8 mouse cellular contexts compared by ENCODE assay signal in the genomic region with DNA sequence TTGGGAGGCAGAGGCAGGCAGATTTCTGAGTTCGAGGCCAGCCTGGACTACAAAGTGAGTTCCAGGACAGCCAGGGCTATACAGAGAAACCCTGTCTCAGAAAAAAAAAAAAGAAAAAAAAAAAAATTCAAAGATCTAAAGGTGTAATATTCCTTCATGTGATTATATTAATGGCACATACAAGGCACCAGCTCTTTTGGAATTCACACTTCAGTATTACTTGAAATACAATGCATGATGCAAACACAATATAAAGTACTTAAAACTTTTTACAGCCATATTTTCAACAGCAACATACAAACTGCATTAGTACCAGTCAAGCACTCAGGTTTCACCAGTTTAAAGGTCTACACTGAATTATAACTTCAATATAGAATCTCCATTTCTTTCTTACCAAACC. TPM values are rescaled to one million over a fixed set of nuclear protein-coding genes. Genes with fewer than 3 reads are reported as not detected.
A peak's percentile ranks its signal among the peaks of the same experiment; 100 is the strongest.
DNase-seq lines count a peak whose midpoint lies in the region; ATAC-seq lines count a peak whose summit lies in the region.
"Had no signal": no experiment of that assay in that cellular context is flagged by ENCODE, and none has a peak within 500 bp of the region (broad histone marks: within the 10 kb centered on the region; RNA-seq: fewer than 3 reads in every experiment).

No protein-coding gene starts in this region.

- peak overlapping the region; percentile 78 for H3K4me3 ChIP-seq in lung, embryonic 15.5 days
- H3K4me3 ChIP-seq in forebrain, embryonic 14.5 days (ENCODE audit: low read depth, low read length): peak overlapping the region; percentile 83
- peak overlapping the region; percentile 86 for H3K4me3 ChIP-seq in limb, embryonic 15.5 days
- H3K4me3 ChIP-seq in stomach, embryonic 15.5 days (replicated peaks): peak overlapping the region; percentile 89; the same call in 1 of the 2 replicates

- ATAC-seq in lung, embryonic 15.5 days (ENCODE audit: borderline replicate concordance, extremely low read depth, low FRiP score, low TSS enrichment): no peak
- ATAC-seq in forebrain, embryonic 14.5 days: no peak
- ATAC-seq in limb, embryonic 15.5 days (ENCODE audit: insufficient number of reproducible peaks, low FRiP score, low TSS enrichment, low read depth): no peak
- ATAC-seq in stomach, embryonic 15.5 days (ENCODE audit: insufficient read depth, low FRiP score, low read depth): no peak
- ATAC-seq in CD4-positive, CD25-positive, alpha-beta regulatory T cell, adult 4 months: no peak

- peaks cover 7% of the 10 kb centered on the region; the same call in 1 of the 2 replicates for H3K36me3 ChIP-seq in lung, embryonic 15.5 days
- peaks cover 8% of the 10 kb centered on the region; the same call in 1 of the 2 replicates for H3K36me3 ChIP-seq in forebrain, embryonic 14.5 days (ENCODE audit: control insufficient read depth, insufficient read depth, low read length)
- H3K36me3 ChIP-seq in limb, embryonic 15.5 days: 0 out of 2 replicates have a peak, but pooled peaks cover 9% of the 10 kb centered on the region
- peaks cover 2% of the 10 kb centered on the region; the same call in 1 of the 2 replicates for H3K36me3 ChIP-seq in stomach, embryonic 15.5 days

- no peaks in the 10 kb centered on the region for H3K9me3 ChIP-seq in lung, embryonic 15.5 days
- no peaks in the 10 kb centered on the region for H3K9me3 ChIP-seq in forebrain, embryonic 14.5 days (replicated peaks; ENCODE audit: control insufficient read depth, low read length)
- H3K9me3 ChIP-seq in limb, embryonic 15.5 days: no peaks in the 10 kb centered on the region
- H3K9me3 ChIP-seq in stomach, embryonic 15.5 days: no peaks in the 10 kb centered on the region

- WGBS in lung, embryonic 15.5 days: 94% methylated on average over 1 of the region's 1 CpGs
- 100% methylated on average over 1 of the region's 1 CpGs for WGBS in forebrain, embryonic 14.5 days
- WGBS in limb, embryonic 15.5 days: 89% methylated on average over 1 of the region's 1 CpGs
- 100% methylated on average over 1 of the region's 1 CpGs for WGBS in stomach, embryonic 15.5 days

- H3K9ac ChIP-seq in lung, embryonic 15.5 days: 0 out of 2 replicates have a peak overlapping the region, but pooled peaks have one; percentile 97
- no peak overlapping the region for H3K9ac ChIP-seq in forebrain, embryonic 14.5 days (ENCODE audit: low read length)
- no peak overlapping the region for H3K9ac ChIP-seq in limb, embryonic 15.5 days
- no peak overlapping the region for H3K9ac ChIP-seq in stomach, embryonic 15.5 days

- no peaks in the 10 kb centered on the region for H3K27me3 ChIP-seq in lung, embryonic 15.5 days
- H3K27me3 ChIP-seq in forebrain, embryonic 14.5 days (replicated peaks; ENCODE audit: control insufficient read depth, insufficient read depth, low read length): no peaks in the 10 kb centered on the region
- no peaks in the 10 kb centered on the region for H3K27me3 ChIP-seq in limb, embryonic 15.5 days
- H3K27me3 ChIP-seq in stomach, embryonic 15.5 days (replicated peaks): no peaks in the 10 kb centered on the region

- peak overlapping the region; percentile 67 for H3K4me2 ChIP-seq in lung, embryonic 15.5 days
- peak overlapping the region; percentile 76 for H3K4me2 ChIP-seq in forebrain, embryonic 14.5 days (ENCODE audit: low read length)
- H3K4me2 ChIP-seq in limb, embryonic 15.5 days: peak overlapping the region; percentile 53
- H3K4me2 ChIP-seq in stomach, embryonic 15.5 days: peak overlapping the region; percentile 73

- H3K4me1 ChIP-seq in lung, embryonic 15.5 days: peaks cover 23% of the 10 kb centered on the region; the same call in 1 of the 2 replicates
- H3K4me1 ChIP-seq in forebrain, embryonic 14.5 days (ENCODE audit: control insufficient read depth, insufficient read depth, low read length): peaks cover 14% of the 10 kb centered on the region; the same call in 1 of the 2 replicates
- peaks cover 9% of the 10 kb centered on the region for H3K4me1 ChIP-seq in limb, embryonic 15.5 days
- peaks cover 12% of the 10 kb centered on the region for H3K4me1 ChIP-seq in stomach, embryonic 15.5 days

- DNase-seq in lung, postnatal 36 days: no peak
- no peak for DNase-seq in forebrain, embryonic 14.5 days (ENCODE audit: low spot score)
- DNase-seq in thymus, postnatal 4 days: no peak
- DNase-seq: kidney, postnatal 4 days had no signal

- no peak overlapping the region for H3K27ac ChIP-seq in lung, embryonic 15.5 days
- no peak overlapping the region for H3K27ac ChIP-seq in forebrain, embryonic 14.5 days (ENCODE audit: low read depth, low read length)
- no peak overlapping the region for H3K27ac ChIP-seq in limb, embryonic 15.5 days
- no peak overlapping the region for H3K27ac ChIP-seq in stomach, embryonic 15.5 days

RNA-seq across cellular contexts. Expression of a gene that starts 2.4 kb away (rescaled TPM):
- polyA plus RNA-seq in lung, embryonic 15.5 days (2015; fragmentation: Nextera tagmentation; extraction: Ambion mirVana): 56.1 and 61.1 TPM in 2 replicates
- polyA plus RNA-seq in forebrain, embryonic 14.5 days (2014; fragmentation: Nextera tagmentation; extraction: Ambion mirVana): 106 and 110 TPM in 2 replicates
- polyA plus RNA-seq in limb, embryonic 15.5 days (2015; fragmentation: Nextera tagmentation; extraction: Ambion mirVana): 50.9 and 61.4 TPM in 2 replicates
- 51.9 and 54.2 TPM in 2 replicates for polyA plus RNA-seq in stomach, embryonic 15.5 days (2015; fragmentation: Nextera tagmentation; extraction: Ambion mirVana)
- 10 to 100 TPM; 36.7 to 52.0 TPM for polyA plus RNA-seq in CD4-positive, CD25-positive, alpha-beta regulatory T cell, adult 4 months (2017; shearing (Covaris generic))
